In genomic region chr13:113438872-113439271, GRCm38 (mm10) we compare ENCODE assay signal across 30 mouse cellular contexts.
DNase-seq lines count a peak whose midpoint lies in the region; ATAC-seq lines count a peak whose summit lies in the region.
"Had no signal": no experiment of that assay in that cellular context is flagged by ENCODE, and none has a peak within 500 bp of the region (broad histone marks: within the 10 kb centered on the region; RNA-seq: fewer than 3 reads in every experiment).

No protein-coding gene starts in this region.

- WGBS in kidney, embryonic 16.5 days, result 53% methylated on average over 2 of the region's 2 CpGs
- WGBS in kidney, embryonic 15.5 days, result 44% methylated on average over 2 of the region's 2 CpGs
- 13% methylated on average over 2 of the region's 2 CpGs for WGBS in heart, embryonic 13.5 days

- no peak overlapping the region for H3K27ac ChIP-seq in kidney, embryonic 16.5 days (ENCODE audit: low read length)
- no peak overlapping the region for H3K27ac ChIP-seq in kidney, embryonic 15.5 days
- peak overlapping the region; percentile 56 for H3K27ac ChIP-seq in heart, embryonic 13.5 days (replicated peaks)
- H3K27ac ChIP-seq: embryonic facial prominence, embryonic 12.5 days; hindbrain, embryonic 12.5 days; hindbrain, postnatal 0 days; limb, embryonic 10.5 days; limb, embryonic 15.5 days; liver, embryonic 15.5 days; lung, embryonic 15.5 days; midbrain, embryonic 12.5 days; neural tube, embryonic 13.5 days had no signal

- H3K9ac ChIP-seq in kidney, embryonic 16.5 days (replicated peaks; ENCODE audit: low read length), result no peak overlapping the region
- no peak overlapping the region for H3K9ac ChIP-seq in kidney, embryonic 15.5 days
- no peak overlapping the region for H3K9ac ChIP-seq in heart, embryonic 13.5 days
- H3K9ac ChIP-seq: embryonic facial prominence, embryonic 12.5 days; hindbrain, embryonic 12.5 days; intestine, embryonic 15.5 days; limb, embryonic 15.5 days; liver, embryonic 15.5 days; lung, embryonic 15.5 days; midbrain, embryonic 12.5 days; neural tube, embryonic 13.5 days had no signal

- intact Hi-C loops in heart, postnatal 10 days (cut with DNase I), result loop anchor here (5.0 kb wide), 2 partner anchors 68 to 178 kb away; partner anchors contain the start of gene Snx18

- H3K9me3 ChIP-seq in kidney, embryonic 16.5 days (ENCODE audit: low read length), result no peaks in the 10 kb centered on the region
- H3K9me3 ChIP-seq in kidney, embryonic 15.5 days (replicated peaks), result no peaks in the 10 kb centered on the region
- H3K9me3 ChIP-seq in heart, embryonic 13.5 days, result no peaks in the 10 kb centered on the region
- H3K9me3 ChIP-seq: embryonic facial prominence, embryonic 12.5 days; G1E; hindbrain, embryonic 12.5 days; intestine, embryonic 15.5 days; limb, embryonic 10.5 days; limb, embryonic 15.5 days; liver, embryonic 15.5 days; lung, embryonic 15.5 days; midbrain, embryonic 12.5 days; neural tube, embryonic 13.5 days had no signal

- DNase-seq in heart, adult 11 months, result peak; percentile 94
- DNase-seq in heart, adult 8-10 months (ENCODE audit: low spot score), result no peak
- DNase-seq in heart, postnatal 10 days, result peak; percentile 49 to 65
- no peak for DNase-seq in cerebellum, adult 9-11 months
- DNase-seq: adrenal gland, postnatal 10 days; cerebellum, adult 9-10 months; embryo, embryonic 11 days; gastrocnemius, postnatal 14 days; kidney, adult 8-10 months; lung, postnatal 36 days; thymus, adult 2 months; thymus, postnatal 36 days had no signal

- H3K36me3 ChIP-seq in kidney, embryonic 16.5 days (ENCODE audit: insufficient read depth, low read length), result no peaks in the 10 kb centered on the region
- no peaks in the 10 kb centered on the region for H3K36me3 ChIP-seq in kidney, embryonic 15.5 days
- no peaks in the 10 kb centered on the region for H3K36me3 ChIP-seq in heart, embryonic 13.5 days
- H3K36me3 ChIP-seq: embryonic facial prominence, embryonic 12.5 days; G1E; hindbrain, embryonic 12.5 days; intestine, embryonic 15.5 days; limb, embryonic 10.5 days; limb, embryonic 15.5 days; liver, embryonic 15.5 days; lung, embryonic 15.5 days; midbrain, embryonic 12.5 days; neural tube, embryonic 13.5 days had no signal

- H3K27me3 ChIP-seq in kidney, embryonic 16.5 days (ENCODE audit: insufficient read depth, low read length), result no peaks in the 10 kb centered on the region
- H3K27me3 ChIP-seq in kidney, embryonic 15.5 days, result no peaks in the 10 kb centered on the region
- H3K27me3 ChIP-seq in heart, embryonic 13.5 days (replicated peaks), result no peaks in the 10 kb centered on the region
- H3K27me3 ChIP-seq: embryonic facial prominence, embryonic 12.5 days; hindbrain, embryonic 12.5 days; intestine, embryonic 15.5 days; limb, embryonic 15.5 days; liver, embryonic 15.5 days; lung, embryonic 15.5 days; midbrain, embryonic 12.5 days; neural tube, embryonic 13.5 days; Patski had no signal

- H3K4me1 ChIP-seq in kidney, embryonic 16.5 days (ENCODE audit: insufficient read depth, low read length), result peaks cover 17% of the 10 kb centered on the region
- peaks cover 20% of the 10 kb centered on the region for H3K4me1 ChIP-seq in kidney, embryonic 15.5 days
- H3K4me1 ChIP-seq in heart, embryonic 13.5 days, result peaks cover 51% of the 10 kb centered on the region
- H3K4me1 ChIP-seq: embryonic facial prominence, embryonic 12.5 days; hindbrain, embryonic 12.5 days; limb, embryonic 15.5 days; liver, embryonic 15.5 days; midbrain, embryonic 12.5 days; neural tube, embryonic 13.5 days had no signal

- no peak overlapping the region for H3K4me3 ChIP-seq in kidney, embryonic 16.5 days (ENCODE audit: low read length)
- no peak overlapping the region for H3K4me3 ChIP-seq in kidney, embryonic 15.5 days (replicated peaks)
- no peak overlapping the region for H3K4me3 ChIP-seq in heart, embryonic 13.5 days
- H3K4me3 ChIP-seq: embryonic facial prominence, embryonic 12.5 days; hindbrain, embryonic 12.5 days; intestine, embryonic 15.5 days; limb, embryonic 10.5 days; limb, embryonic 15.5 days; liver, embryonic 15.5 days; lung, embryonic 15.5 days; midbrain, embryonic 12.5 days; myocyte; neural tube, embryonic 13.5 days had no signal

- no peak overlapping the region for H3K4me2 ChIP-seq in kidney, embryonic 16.5 days (replicated peaks; ENCODE audit: low read depth, low read length)
- H3K4me2 ChIP-seq in kidney, embryonic 15.5 days, result no peak overlapping the region
- H3K4me2 ChIP-seq in heart, embryonic 13.5 days, result 0 out of 2 replicates have a peak overlapping the region, but pooled peaks have one; percentile 5
- H3K4me2 ChIP-seq: embryonic facial prominence, embryonic 12.5 days; hindbrain, embryonic 12.5 days; intestine, embryonic 15.5 days; limb, embryonic 15.5 days; liver, embryonic 15.5 days; lung, embryonic 15.5 days; midbrain, embryonic 12.5 days; neural tube, embryonic 13.5 days had no signal

- ATAC-seq in kidney, embryonic 16.5 days (ENCODE audit: low FRiP score, low TSS enrichment), result peak; percentile 37; the same call in 1 of the 2 replicates
- no peak for ATAC-seq in kidney, embryonic 15.5 days (replicated peaks; ENCODE audit: low FRiP score)
- ATAC-seq in heart, embryonic 13.5 days (ENCODE audit: extremely low read depth, insufficient number of reproducible peaks, low FRiP score, low TSS enrichment), result 0 out of 2 replicates have a peak, but pooled peaks have one; percentile 37
- no peak for ATAC-seq in CD4-positive, CD25-positive, alpha-beta regulatory T cell, adult 4 months
- ATAC-seq: forebrain, embryonic 14.5 days; hindbrain, postnatal 0 days; intestine, embryonic 15.5 days; Patski had no signal

Comparison
In these comparisons a context has a peak if more than half of its experiments do, and no peak if none do; other contexts are left out.
1. DNase-seq: peak in heart, adult 11 months (single experiment) and heart, postnatal 10 days (2 of 2); none in heart, adult 8-10 months (single experiment) and cerebellum, adult 9-11 months (single experiment).
2. ATAC-seq: peak in kidney, embryonic 16.5 days (single experiment) and heart, embryonic 13.5 days (single experiment); none in kidney, embryonic 15.5 days (single experiment) and CD4-positive, CD25-positive, alpha-beta regulatory T cell, adult 4 months (single experiment).